Mouse (Mus musculus) midbrain, embryonic 13.5 days (tissue): Measurements from ENCODE around the gene Slc25a11. TPM values are rescaled to one million over a fixed set of nuclear protein-coding genes. Genes with fewer than 3 reads are reported as not detected.

ENCODE experiments used
- ATAC-seq: fragments of 200-750 bp; cut with Nextera tagmentation; 2 replicates; pipeline ENCODE4 v1.8.0; 2017; ENCODE audit warnings: mild to moderate bottlenecking, moderate TSS enrichment, moderate library complexity
- H3K27ac ChIP-seq: fragments of 300-500 bp; sonication (generic); 2 replicates; pipeline ENCODE4 v1.5.1; 2015; ENCODE audit warnings: inconsistent platforms, mild to moderate bottlenecking, moderate library complexity
- H3K27me3 ChIP-seq: fragments of 300-500 bp; sonication (generic); 2 replicates; pipeline ENCODE4 v1.6.1; 2015; ENCODE audit warnings: mild to moderate bottlenecking, inconsistent platforms
- H3K36me3 ChIP-seq: fragments of 300-500 bp; sonication (generic); 2 replicates; pipeline ENCODE4 v1.6.1; 2015; ENCODE audit warnings: mild to moderate bottlenecking, inconsistent platforms
- H3K4me1 ChIP-seq: fragments of 300-500 bp; sonication (generic); replicated peaks from 2 replicates; pipeline ENCODE4 v1.6.1; 2015; ENCODE audit warnings: inconsistent platforms
- H3K4me2 ChIP-seq: fragments of 300-500 bp; sonication (generic); replicated peaks from 2 replicates; pipeline ENCODE4 v1.6.1; 2015; ENCODE audit warnings: moderate library complexity, mild to moderate bottlenecking, inconsistent platforms
- H3K4me3 ChIP-seq: fragments of 300-500 bp; sonication (generic); replicated peaks from 2 replicates; pipeline ENCODE4 v1.5.1; 2015; ENCODE audit warnings: mild to moderate bottlenecking, inconsistent platforms
- H3K9ac ChIP-seq: fragments of 300-500 bp; sonication (generic); replicated peaks from 2 replicates; pipeline ENCODE4 v1.6.1; 2015; ENCODE audit warnings: mild to moderate bottlenecking, inconsistent platforms
- H3K9me3 ChIP-seq: fragments of 300-500 bp; sonication (generic); 2 replicates; pipeline ENCODE4 v1.6.1; 2016; ENCODE audit warnings: mild to moderate bottlenecking, inconsistent platforms
- WGBS: fragments of 180-500 bp; shearing (Covaris S2); methylation state at CpG from one replicate; pipeline ENCODE4 v1.1.7; 2015; 5-methylcytosine and 5-hydroxymethylcytosine counted together
- polyA plus RNA-seq: library from polyadenylated mRNA; unstranded; fragments of >200 nt; fragmentation: Nextera tagmentation; extraction: Ambion mirVana; gene quantifications from 2 replicates; pipeline ENCODE4 v1.2.1, GENCODE M21; 2015

Slc25a11 gene
- polyA plus RNA-seq, 1 experiment from 2014 or later: 169 TPM

GRCm38 (mm10) chr11:70664741-70665140, 17.5 kb upstream of the Slc25a11 start:
- no peaks in the 10 kb centered on the region for H3K27me3 ChIP-seq
- no peak for ATAC-seq
- peaks cover 55% of the 10 kb centered on the region for H3K36me3 ChIP-seq
- H3K4me3 ChIP-seq: no peak overlapping the region
- peaks cover 17% of the 10 kb centered on the region for H3K4me1 ChIP-seq
- H3K9me3 ChIP-seq: no peaks in the 10 kb centered on the region
- WGBS: 92% methylated on average over 9 of the region's 9 CpGs
- H3K4me2 ChIP-seq: no peak overlapping the region
- H3K27ac ChIP-seq: no peak overlapping the region
- H3K9ac ChIP-seq: no peak overlapping the region

- Histone ChIP-seq H3K27ac (no peak overlapping the region), H3K9ac (no peak overlapping the region), H3K27me3 (no peaks in the 10 kb centered on the region), H3K4me2 (no peak overlapping the region), H3K9me3 (no peaks in the 10 kb centered on the region), H3K4me1 (peaks cover 17% of the 10 kb centered on the region), H3K36me3 (peaks cover 55% of the 10 kb centered on the region), H3K4me3 (no peak overlapping the region)
- ATAC-seq: no peak
- 91% methylated on average over 4 of the region's 6 CpGs for WGBS
Observed at GRCm38 (mm10) chr11:70663957-70664356, 16.7 kb upstream of the Slc25a11 start.

- no peak overlapping the region for H3K9ac ChIP-seq
- 85% methylated on average over 8 of the region's 8 CpGs for WGBS
- H3K27ac ChIP-seq: no peak overlapping the region
Observed at GRCm38 (mm10) chr11:70663101-70663500, 15.8 kb upstream of the Slc25a11 start.

GRCm38 (mm10) chr11:70660571-70660970, 13.3 kb upstream of the Slc25a11 start:
- no peak for ATAC-seq
- Histone ChIP-seq H3K27me3 (0 out of 2 replicates have a peak, but pooled peaks cover 3% of the 10 kb centered on the region), H3K9ac (no peak overlapping the region), H3K27ac (no peak overlapping the region), H3K4me2 (no peak overlapping the region), H3K4me1 (peaks cover 15% of the 10 kb centered on the region), H3K36me3 (peaks cover 47% of the 10 kb centered on the region), H3K4me3 (no peak overlapping the region), H3K9me3 (no peaks in the 10 kb centered on the region)
- 86% methylated on average over 8 of the region's 8 CpGs for WGBS

More at GRCm38 (mm10) chr11:70663101-70663500, 15.8 kb upstream of the Slc25a11 start:
- Histone ChIP-seq H3K4me1 (peaks cover 14% of the 10 kb centered on the region), H3K4me3 (no peak overlapping the region), H3K9me3 (no peaks in the 10 kb centered on the region), H3K4me2 (no peak overlapping the region), H3K36me3 (peaks cover 55% of the 10 kb centered on the region), H3K27me3 (no peaks in the 10 kb centered on the region)
- ATAC-seq: no peak

DNA sequence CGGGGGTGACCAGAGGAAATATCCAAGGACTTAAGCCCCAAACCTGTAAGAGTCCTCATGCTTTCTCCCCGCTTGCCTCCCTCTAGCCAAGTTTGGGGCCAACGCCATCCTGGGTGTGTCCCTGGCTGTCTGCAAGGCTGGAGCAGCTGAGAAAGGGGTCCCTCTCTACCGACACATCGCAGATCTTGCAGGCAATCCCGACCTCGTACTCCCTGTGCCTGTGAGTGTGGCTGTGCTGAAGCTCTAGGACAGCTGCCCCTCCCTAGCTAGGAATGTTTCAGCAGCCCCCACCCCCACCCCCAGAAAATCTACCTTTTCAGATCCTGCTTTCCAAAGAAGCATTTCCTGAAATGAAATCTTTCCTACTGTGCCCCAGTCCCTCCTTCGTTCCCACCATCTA, 11.7 kb upstream of the Slc25a11 start:
- WGBS: 79% methylated on average over 8 of the region's 8 CpGs
- ATAC-seq: no peak
- H3K4me1 ChIP-seq: peaks cover 21% of the 10 kb centered on the region

GRCm38 (mm10) chr11:70658521-70658920, 11.2 kb upstream of the Slc25a11 start:
- Histone ChIP-seq H3K27me3 (0 out of 2 replicates have a peak, but pooled peaks cover 3% of the 10 kb centered on the region), H3K4me2 (no peak overlapping the region), H3K36me3 (peaks cover 28% of the 10 kb centered on the region), H3K27ac (no peak overlapping the region), H3K4me1 (peaks cover 21% of the 10 kb centered on the region), H3K9ac (no peak overlapping the region), H3K4me3 (no peak overlapping the region), H3K9me3 (no peaks in the 10 kb centered on the region)
- no peak for ATAC-seq
- WGBS: 92% methylated on average over 5 of the region's 5 CpGs

More for the DNA sequence above, 11.7 kb upstream of the Slc25a11 start:
- Histone ChIP-seq H3K9ac (no peak overlapping the region), H3K4me2 (no peak overlapping the region), H3K36me3 (peaks cover 32% of the 10 kb centered on the region), H3K4me3 (no peak overlapping the region), H3K27me3 (0 out of 2 replicates have a peak, but pooled peaks cover 3% of the 10 kb centered on the region), H3K9me3 (no peaks in the 10 kb centered on the region), H3K27ac (no peak overlapping the region)

DNA sequence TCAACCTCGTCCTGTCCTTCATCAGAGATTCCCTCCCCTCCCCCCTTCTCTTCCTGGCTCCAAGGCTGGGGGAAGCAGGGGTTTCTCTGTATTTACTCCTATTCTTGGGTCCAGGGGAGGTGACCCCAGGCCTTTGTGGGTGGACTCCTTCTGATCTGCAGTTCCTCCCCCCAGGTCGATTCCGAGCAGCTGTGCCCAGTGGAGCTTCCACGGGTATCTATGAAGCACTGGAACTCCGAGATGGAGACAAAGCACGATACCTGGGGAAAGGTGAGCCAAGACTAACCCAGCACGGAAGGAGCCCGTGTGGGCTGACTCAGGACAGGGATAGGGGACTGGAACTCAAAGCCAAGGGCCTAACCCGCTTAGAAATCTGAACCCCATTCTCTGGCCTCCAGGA, 10.7 kb upstream of the Slc25a11 start:
- H3K27me3 ChIP-seq: 0 out of 2 replicates have a peak, but pooled peaks cover 3% of the 10 kb centered on the region
- H3K36me3 ChIP-seq: peaks cover 22% of the 10 kb centered on the region
- no peak overlapping the region for H3K4me3 ChIP-seq
- H3K4me2 ChIP-seq: no peak overlapping the region
- no peaks in the 10 kb centered on the region for H3K9me3 ChIP-seq
- ATAC-seq: no peak
- H3K4me1 ChIP-seq: peaks cover 25% of the 10 kb centered on the region
- 64% methylated on average over 9 of the region's 9 CpGs for WGBS
- no peak overlapping the region; the same call in 1 of the 2 replicates for H3K9ac ChIP-seq
- H3K27ac ChIP-seq: no peak overlapping the region

DNA sequence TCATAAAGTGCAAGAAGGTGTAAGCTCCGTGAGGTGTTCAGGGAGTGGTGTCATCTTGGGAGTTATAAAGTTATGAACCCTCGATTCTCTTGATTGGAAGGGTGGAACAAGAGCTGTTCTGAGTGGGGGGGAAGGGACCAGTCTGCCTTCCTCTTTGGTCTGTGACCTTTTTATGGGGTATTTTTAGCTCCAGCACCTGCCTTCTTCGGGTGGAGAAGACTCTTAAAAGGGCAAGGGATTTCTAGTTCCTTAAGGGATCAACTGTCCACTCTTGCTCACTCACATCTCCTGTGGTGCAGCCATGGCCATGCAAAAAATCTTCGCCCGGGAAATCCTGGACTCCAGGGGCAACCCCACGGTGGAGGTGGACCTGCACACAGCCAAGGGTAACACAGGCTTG, 10.3 kb upstream of the Slc25a11 start:
- WGBS: 58% methylated on average over 6 of the region's 6 CpGs
- Histone ChIP-seq H3K27ac (no peak overlapping the region), H3K27me3 (0 out of 2 replicates have a peak, but pooled peaks cover 3% of the 10 kb centered on the region), H3K4me3 (no peak overlapping the region), H3K9me3 (no peaks in the 10 kb centered on the region), H3K36me3 (peaks cover 21% of the 10 kb centered on the region), H3K4me2 (no peak overlapping the region), H3K4me1 (peaks cover 29% of the 10 kb centered on the region), H3K9ac (no peak overlapping the region; the same call in 1 of the 2 replicates)
- no peak for ATAC-seq

- no peak within 1 kb of the TSS for H3K27ac ChIP-seq
- peak within 1 kb of the TSS; percentile 73 for H3K4me3 ChIP-seq
- H3K9ac ChIP-seq: peak within 1 kb of the TSS; percentile 90
- H3K4me2 ChIP-seq: peak within 1 kb of the TSS; percentile 75
- WGBS: 6% methylated on average over 3 of the region's 3 CpGs
- no peaks in the 10 kb centered on the region for H3K9me3 ChIP-seq
- peaks cover 21% of the 10 kb centered on the region for H3K36me3 ChIP-seq
- peaks cover 35% of the 10 kb centered on the region for H3K4me1 ChIP-seq
- 0 out of 2 replicates have a peak, but pooled peaks cover 3% of the 10 kb centered on the region for H3K27me3 ChIP-seq
- no peak for ATAC-seq
Observed at GRCm38 (mm10) chr11:70656964-70657363, 9.7 kb upstream of the Slc25a11 start, which contains the start of gene Eno3. Gene Eno3 (plus strand): TSS chr11:70657202.

DNA sequence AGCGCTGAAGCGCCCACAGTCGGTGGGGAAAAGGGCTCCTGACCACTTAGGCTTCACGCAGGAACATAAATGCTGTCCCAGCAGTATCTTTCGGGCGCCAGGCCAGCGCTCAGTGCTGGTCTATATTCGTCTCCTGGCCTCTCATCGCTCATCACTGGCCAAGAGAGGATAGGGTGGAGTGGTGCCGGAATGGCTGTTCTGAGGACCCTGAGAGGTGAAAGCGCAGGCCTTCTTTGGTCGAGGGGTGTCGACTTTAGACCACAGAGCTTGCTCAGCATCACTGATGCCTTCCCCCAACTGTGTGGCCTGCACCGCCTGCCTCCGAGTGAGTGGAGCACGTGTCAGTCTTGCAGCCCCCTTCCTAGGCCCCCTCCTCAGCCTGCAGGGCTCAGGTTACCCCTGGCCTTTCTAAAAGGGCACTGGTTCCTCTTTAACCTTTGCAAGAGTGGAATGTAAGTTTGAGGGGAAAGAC, 9.2 kb upstream of the Slc25a11 start:
- H3K4me3 ChIP-seq: peak overlapping the region; percentile 73
- H3K36me3 ChIP-seq: peaks cover 20% of the 10 kb centered on the region
- ATAC-seq: no peak
- WGBS: 4% methylated on average over 16 of the region's 16 CpGs
- no peak overlapping the region for H3K27ac ChIP-seq
- 0 out of 2 replicates have a peak, but pooled peaks cover 3% of the 10 kb centered on the region for H3K27me3 ChIP-seq
- H3K9ac ChIP-seq: peak overlapping the region; percentile 90; the same call in 1 of the 2 replicates
- H3K4me1 ChIP-seq: peaks cover 38% of the 10 kb centered on the region
- peak overlapping the region; percentile 75 for H3K4me2 ChIP-seq
- no peaks in the 10 kb centered on the region for H3K9me3 ChIP-seq

DNA sequence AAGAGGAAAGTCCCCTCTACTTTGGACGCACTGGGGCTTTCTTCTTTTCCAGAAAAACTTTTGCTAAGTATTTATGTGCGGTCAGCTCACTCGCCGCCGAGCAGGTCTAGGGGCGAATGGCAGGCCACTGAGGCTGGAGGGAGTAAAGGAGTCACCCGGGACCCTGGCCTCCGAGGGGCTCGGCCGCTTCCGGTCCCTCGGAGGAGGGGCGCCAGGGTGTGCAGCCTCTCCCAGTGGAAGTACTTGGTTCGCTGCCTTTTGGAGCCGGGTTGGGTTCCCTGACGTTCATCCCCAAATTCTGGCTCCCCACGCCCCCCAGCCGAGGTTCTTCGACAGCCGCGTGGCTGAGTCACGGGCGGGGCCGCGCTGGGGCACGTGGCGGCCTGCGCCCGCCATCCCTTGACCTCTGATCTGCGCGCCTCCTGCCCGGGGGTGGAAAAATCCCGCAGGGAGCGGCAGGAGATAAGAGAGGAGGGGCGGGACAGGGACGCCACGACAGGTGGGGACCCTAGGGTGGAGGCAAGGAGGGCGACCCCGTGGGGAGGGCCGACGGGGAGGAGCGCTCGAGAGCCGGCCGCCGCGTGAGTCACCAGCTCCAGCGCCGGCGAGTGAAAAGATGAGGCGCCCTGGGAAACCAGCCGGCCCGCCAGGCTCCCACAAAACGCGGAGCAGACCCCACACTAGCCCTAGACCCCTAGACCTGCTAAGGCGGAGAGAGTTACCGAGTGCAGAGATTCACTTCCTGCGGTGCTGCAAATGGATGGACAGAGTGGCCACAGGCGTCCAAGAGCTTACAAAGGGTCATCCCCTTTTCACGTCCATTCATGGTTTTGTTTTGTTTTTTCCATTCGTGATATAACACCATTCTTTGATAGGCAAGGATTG, 8.5 kb upstream of the Slc25a11 start:
- ATAC-seq: peak; percentile 35; the same call in 1 of the 2 replicates
- H3K27ac ChIP-seq: peak overlapping the region; percentile 97
- H3K4me3 ChIP-seq: peak overlapping the region; percentile 73
- H3K4me2 ChIP-seq: peak overlapping the region; percentile 75
- H3K4me1 ChIP-seq: peaks cover 43% of the 10 kb centered on the region
- no peaks in the 10 kb centered on the region for H3K9me3 ChIP-seq
- 0 out of 2 replicates have a peak, but pooled peaks cover 3% of the 10 kb centered on the region for H3K27me3 ChIP-seq
- WGBS: under 1% methylated on average over 61 of the region's 61 CpGs
- H3K36me3 ChIP-seq: peaks cover 25% of the 10 kb centered on the region
- peak overlapping the region; percentile 90 for H3K9ac ChIP-seq
